Mouse (Mus musculus): ENCODE measurements at regions not wholly inside any gene's neighbourhood (a gene's known extent, or its start where the extent isn't known, plus 50 kb on each side); places are given as distances from the start of the nearest gene placed in this dataset.

GRCm38 (mm10) chr10:46135120-46135748, 557.6 kb downstream of the Hace1 start:
- DNase-seq (no peak), ATAC-seq (ENCODE audit: low read depth) (no peak)
- Histone ChIP-seq H3K36me3 (no peaks in the 10 kb centered on the region), H3K4me3 (replicated peaks) (no peak overlapping the region), H3K27ac (no peak overlapping the region), H3K9ac (no peak overlapping the region), H3K27me3 (no peaks in the 10 kb centered on the region), H3K4me2 (no peak overlapping the region), H3K9me3 (replicated peaks) (no peaks in the 10 kb centered on the region), H3K4me1 (replicated peaks) (no peaks in the 10 kb centered on the region)
- WGBS (ENCODE audit: insufficient replicate concordance) = 47% methylated on average over 2 of the region's 2 CpGs

- Histone ChIP-seq H3K4me1 (replicated peaks) (no peaks in the 10 kb centered on the region), H3K36me3 (no peaks in the 10 kb centered on the region), H3K9me3 (replicated peaks) (no peaks in the 10 kb centered on the region), H3K4me2 (no peak overlapping the region), H3K27me3 (no peaks in the 10 kb centered on the region), H3K9ac (no peak overlapping the region), H3K27ac (no peak overlapping the region), H3K4me3 (replicated peaks) (no peak overlapping the region)
- no peak for DNase-seq
- no peak for ATAC-seq (ENCODE audit: low read depth)
- 30% methylated on average over 2 of the region's 2 CpGs for WGBS (ENCODE audit: insufficient replicate concordance)
These were observed 596.4 kb downstream of the Hace1 start for GRCm38 (mm10) chr10:46174035-46174434.

- no peaks in the 10 kb centered on the region for H3K36me3 ChIP-seq
- ATAC-seq (ENCODE audit: low read depth) (no peak), DNase-seq (no peak)
- WGBS (ENCODE audit: insufficient replicate concordance) = 57% methylated on average over 4 of the region's 4 CpGs
- H3K27ac ChIP-seq = no peak overlapping the region
- no peaks in the 10 kb centered on the region for H3K9me3 ChIP-seq (replicated peaks)
- no peak overlapping the region for H3K9ac ChIP-seq
- H3K4me1 ChIP-seq (replicated peaks) = no peaks in the 10 kb centered on the region
- no peaks in the 10 kb centered on the region for H3K27me3 ChIP-seq
- no peak overlapping the region for H3K4me3 ChIP-seq (replicated peaks)
- H3K4me2 ChIP-seq = no peak overlapping the region
These were observed 608.3 kb downstream of the Hace1 start for GRCm38 (mm10) chr10:46185763-46186458.

- Histone ChIP-seq H3K36me3 (no peaks in the 10 kb centered on the region), H3K9me3 (replicated peaks) (no peaks in the 10 kb centered on the region), H3K4me1 (replicated peaks) (no peaks in the 10 kb centered on the region), H3K9ac (no peak overlapping the region), H3K27ac (no peak overlapping the region), H3K4me2 (no peak overlapping the region), H3K4me3 (replicated peaks) (no peak overlapping the region), H3K27me3 (no peaks in the 10 kb centered on the region)
- no peak for DNase-seq
- no peak for ATAC-seq (ENCODE audit: low read depth)
These were observed 616.5 kb downstream of the Hace1 start for GRCm38 (mm10) chr10:46194143-46194542.

GRCm38 (mm10) chr10:46226837-46227402, 649.3 kb downstream of the Hace1 start:
- Histone ChIP-seq H3K36me3 (no peaks in the 10 kb centered on the region), H3K9me3 (replicated peaks) (no peaks in the 10 kb centered on the region), H3K4me3 (replicated peaks) (no peak overlapping the region), H3K27ac (no peak overlapping the region), H3K9ac (no peak overlapping the region), H3K4me1 (replicated peaks) (no peaks in the 10 kb centered on the region), H3K27me3 (no peaks in the 10 kb centered on the region), H3K4me2 (no peak overlapping the region)
- DNase-seq = no peak
- 61% methylated on average over 7 of the region's 7 CpGs for WGBS (ENCODE audit: insufficient replicate concordance)
- ATAC-seq (ENCODE audit: low read depth) = no peak

- DNase-seq (no peak), ATAC-seq (ENCODE audit: low read depth) (no peak)
- no peaks in the 10 kb centered on the region for H3K27me3 ChIP-seq
- H3K9ac ChIP-seq = no peak overlapping the region
- no peak overlapping the region for H3K4me3 ChIP-seq (replicated peaks)
- H3K4me2 ChIP-seq = no peak overlapping the region
- WGBS (ENCODE audit: insufficient replicate concordance) = 52% methylated on average over 4 of the region's 4 CpGs
- no peaks in the 10 kb centered on the region for H3K9me3 ChIP-seq (replicated peaks)
- H3K4me1 ChIP-seq (replicated peaks) = no peaks in the 10 kb centered on the region
- no peak overlapping the region for H3K27ac ChIP-seq
- H3K36me3 ChIP-seq = no peaks in the 10 kb centered on the region
These were observed 652.0 kb downstream of the Hace1 start for GRCm38 (mm10) chr10:46229608-46230007.

GRCm38 (mm10) chr10:46235581-46235980, 658.0 kb downstream of the Hace1 start:
- ATAC-seq (ENCODE audit: low read depth) (no peak), DNase-seq (no peak)
- no peak overlapping the region for H3K4me2 ChIP-seq
- H3K9me3 ChIP-seq (replicated peaks) = no peaks in the 10 kb centered on the region
- no peak overlapping the region for H3K27ac ChIP-seq
- H3K9ac ChIP-seq = no peak overlapping the region
- 46% methylated on average over 2 of the region's 2 CpGs for WGBS (ENCODE audit: insufficient replicate concordance)
- H3K36me3 ChIP-seq = no peaks in the 10 kb centered on the region
- no peaks in the 10 kb centered on the region for H3K4me1 ChIP-seq (replicated peaks)
- no peak overlapping the region for H3K4me3 ChIP-seq (replicated peaks)
- no peaks in the 10 kb centered on the region for H3K27me3 ChIP-seq

- H3K27me3 ChIP-seq = no peaks in the 10 kb centered on the region
- H3K36me3 ChIP-seq = no peaks in the 10 kb centered on the region
- no peak overlapping the region for H3K4me3 ChIP-seq (replicated peaks)
- no peaks in the 10 kb centered on the region for H3K4me1 ChIP-seq (replicated peaks)
- H3K9me3 ChIP-seq (replicated peaks) = no peaks in the 10 kb centered on the region
- no peak overlapping the region for H3K4me2 ChIP-seq
- H3K27ac ChIP-seq = no peak overlapping the region
- WGBS (ENCODE audit: insufficient replicate concordance) = 77% methylated on average over 1 of the region's 1 CpGs
- DNase-seq = no peak
- ATAC-seq (ENCODE audit: low read depth) = no peak
- no peak overlapping the region for H3K9ac ChIP-seq
These were observed 677.9 kb downstream of the Hace1 start for GRCm38 (mm10) chr10:46255575-46255974.

GRCm38 (mm10) chr10:46269710-46270109, 692.1 kb downstream of the Hace1 start:
- H3K4me3 ChIP-seq (replicated peaks) = no peak overlapping the region
- ATAC-seq (ENCODE audit: low read depth) (no peak), DNase-seq (no peak)
- H3K4me1 ChIP-seq (replicated peaks) = no peaks in the 10 kb centered on the region
- no peaks in the 10 kb centered on the region for H3K27me3 ChIP-seq
- H3K9ac ChIP-seq = no peak overlapping the region
- H3K27ac ChIP-seq = no peak overlapping the region
- 79% methylated on average over 1 of the region's 1 CpGs for WGBS (ENCODE audit: insufficient replicate concordance)
- H3K4me2 ChIP-seq = no peak overlapping the region
- no peaks in the 10 kb centered on the region for H3K36me3 ChIP-seq
- H3K9me3 ChIP-seq (replicated peaks) = no peaks in the 10 kb centered on the region

GRCm38 (mm10) chr10:46273846-46274245, 696.2 kb downstream of the Hace1 start:
- Histone ChIP-seq H3K4me1 (replicated peaks) (no peaks in the 10 kb centered on the region), H3K36me3 (no peaks in the 10 kb centered on the region), H3K4me2 (no peak overlapping the region), H3K9me3 (replicated peaks) (no peaks in the 10 kb centered on the region), H3K27me3 (no peaks in the 10 kb centered on the region), H3K4me3 (replicated peaks) (no peak overlapping the region), H3K9ac (no peak overlapping the region), H3K27ac (no peak overlapping the region)
- no peak for ATAC-seq (ENCODE audit: low read depth)
- DNase-seq = no peak
- WGBS (ENCODE audit: insufficient replicate concordance) = 63% methylated on average over 1 of the region's 1 CpGs

- no peak for ATAC-seq (ENCODE audit: low read depth)
- 55% methylated on average over 5 of the region's 5 CpGs for WGBS (ENCODE audit: insufficient replicate concordance)
These were observed 716.7 kb downstream of the Hace1 start for GRCm38 (mm10) chr10:46294290-46294689.

GRCm38 (mm10) chr10:46298352-46298751, 720.7 kb downstream of the Hace1 start:
- H3K9ac ChIP-seq = no peak overlapping the region
- no peaks in the 10 kb centered on the region for H3K4me1 ChIP-seq (replicated peaks)
- no peak for ATAC-seq (ENCODE audit: low read depth)
- H3K4me3 ChIP-seq (replicated peaks) = no peak overlapping the region
- no peaks in the 10 kb centered on the region for H3K36me3 ChIP-seq
- WGBS (ENCODE audit: insufficient replicate concordance) = 48% methylated on average over 5 of the region's 5 CpGs
- no peak for DNase-seq
- H3K27ac ChIP-seq = no peak overlapping the region
- H3K27me3 ChIP-seq = no peaks in the 10 kb centered on the region
- H3K9me3 ChIP-seq (replicated peaks) = no peaks in the 10 kb centered on the region
- no peak overlapping the region for H3K4me2 ChIP-seq

More at GRCm38 (mm10) chr10:46294290-46294689, 716.7 kb downstream of the Hace1 start:
- H3K4me2 ChIP-seq = no peak overlapping the region
- H3K4me3 ChIP-seq (replicated peaks) = no peak overlapping the region
- no peak overlapping the region for H3K9ac ChIP-seq
- H3K9me3 ChIP-seq (replicated peaks) = no peaks in the 10 kb centered on the region
- no peak for DNase-seq
- H3K36me3 ChIP-seq = no peaks in the 10 kb centered on the region
- H3K27me3 ChIP-seq = no peaks in the 10 kb centered on the region
- H3K27ac ChIP-seq = no peak overlapping the region
- H3K4me1 ChIP-seq (replicated peaks) = no peaks in the 10 kb centered on the region

Data from liver, embryonic 13.5 days (tissue).